Mouse (Mus musculus) kidney, embryonic 14.5 days (tissue): ENCODE measurements around the gene Pde4c. TPM values are rescaled to one million over a fixed set of nuclear protein-coding genes. Genes with fewer than 3 reads are reported as not detected.

Experiments used
- ATAC-seq: fragments of 200-750 bp; cut with Nextera tagmentation; 2 replicates; pipeline ENCODE4 v1.8.0; 2017; ENCODE audit warnings: moderate number of reproducible peaks, mild to moderate bottlenecking, moderate TSS enrichment, moderate library complexity; ENCODE audit not compliant: low FRiP score, low TSS enrichment
- H3K27ac ChIP-seq: fragments of 300-500 bp; sonication (generic); 2 replicates; pipeline ENCODE4 v1.5.1; 2014; ENCODE audit warnings: low read depth, mild to moderate bottlenecking, low read length, moderate library complexity, mixed read lengths
- H3K27me3 ChIP-seq: fragments of 300-500 bp; sonication (generic); 2 replicates; pipeline ENCODE4 v1.6.1; 2014; ENCODE audit warnings: mild to moderate bottlenecking, low read length; ENCODE audit not compliant: control insufficient read depth, insufficient read depth
- H3K36me3 ChIP-seq: fragments of 300-500 bp; sonication (generic); 2 replicates; pipeline ENCODE4 v1.6.1; 2014; ENCODE audit warnings: low read length, mixed read lengths; ENCODE audit not compliant: control insufficient read depth, insufficient read depth
- H3K4me1 ChIP-seq: fragments of 300-500 bp; sonication (generic); 2 replicates; pipeline ENCODE4 v1.6.1; 2014; ENCODE audit warnings: low read length, mixed read lengths; ENCODE audit not compliant: control insufficient read depth, insufficient read depth
- H3K4me2 ChIP-seq: fragments of 300-500 bp; sonication (generic); replicated peaks from 2 replicates; pipeline ENCODE4 v1.6.1; 2014; ENCODE audit warnings: low read depth, mild to moderate bottlenecking, low read length
- H3K4me3 ChIP-seq: fragments of 300-500 bp; sonication (generic); 2 replicates; pipeline ENCODE4 v1.5.1; 2014; ENCODE audit warnings: mild to moderate bottlenecking, low read length
- H3K9ac ChIP-seq: fragments of 300-500 bp; sonication (generic); 2 replicates; pipeline ENCODE4 v1.6.1; 2014; ENCODE audit warnings: low read depth, mild to moderate bottlenecking, low read length, moderate library complexity
- H3K9me3 ChIP-seq: fragments of 300-500 bp; sonication (generic); 2 replicates; pipeline ENCODE4 v1.6.1; 2016; ENCODE audit warnings: low read length; ENCODE audit not compliant: control insufficient read depth
- WGBS: fragments of 180-500 bp; shearing (Covaris S2); extraction: QIAGEN DNeasy Blood & Tissue Kit; methylation state at CpG from one replicate; pipeline ENCODE4 v1.1.7; 2014; 5-methylcytosine and 5-hydroxymethylcytosine counted together
- polyA plus RNA-seq: library from polyadenylated mRNA; unstranded; fragments of >200 nt; fragmentation: Nextera tagmentation; extraction: Ambion mirVana; gene quantifications from 2 replicates; pipeline ENCODE4 v1.2.1, GENCODE M21; 2014

Gene Pde4c
- polyA plus RNA-seq, 1 experiment from 2014 or later, result 4.0 TPM

GRCm38 (mm10) chr8:70758308-70758615, 34.7 kb downstream of the Pde4c start:
- WGBS, result 84% methylated on average over 7 of the region's 7 CpGs
- Histone ChIP-seq H3K4me2 (no peak overlapping the region), H3K4me3 (no peak overlapping the region), H3K27me3 (no peaks in the 10 kb centered on the region), H3K27ac (no peak overlapping the region), H3K9me3 (no peaks in the 10 kb centered on the region), H3K9ac (no peak overlapping the region), H3K4me1 (peaks cover 33% of the 10 kb centered on the region), H3K36me3 (peaks cover 14% of the 10 kb centered on the region; the same call in 1 of the 2 replicates)
- ATAC-seq, result no peak

GRCm38 (mm10) chr8:70758616-70759561, 35.4 kb downstream of the Pde4c start:
- H3K9me3 ChIP-seq, result no peaks in the 10 kb centered on the region
- no peak overlapping the region for H3K4me3 ChIP-seq
- no peak overlapping the region for H3K9ac ChIP-seq
- WGBS, result 64% methylated on average over 19 of the region's 19 CpGs
- H3K27me3 ChIP-seq, result no peaks in the 10 kb centered on the region
- no peak overlapping the region for H3K4me2 ChIP-seq
- H3K36me3 ChIP-seq, result peaks cover 18% of the 10 kb centered on the region; the same call in 1 of the 2 replicates
- no peak overlapping the region for H3K27ac ChIP-seq
- ATAC-seq, result no peak
- peaks cover 27% of the 10 kb centered on the region for H3K4me1 ChIP-seq

GRCm38 (mm10) chr8:70760350-70760749, 36.8 kb downstream of the Pde4c start:
- Histone ChIP-seq H3K27me3 (no peaks in the 10 kb centered on the region), H3K36me3 (peaks cover 24% of the 10 kb centered on the region; the same call in 1 of the 2 replicates), H3K9ac (peak overlapping the region; percentile 83), H3K9me3 (no peaks in the 10 kb centered on the region), H3K4me1 (peaks cover 24% of the 10 kb centered on the region), H3K27ac (peak overlapping the region; percentile 65; the same call in 1 of the 2 replicates), H3K4me3 (peak overlapping the region; percentile 75), H3K4me2 (peak overlapping the region; percentile 99)
- ATAC-seq, result peak; percentile 14; the same call in 1 of the 2 replicates
- WGBS, result under 1% methylated on average over 21 of the region's 22 CpGs

- Histone ChIP-seq H3K4me2 (peak within 1 kb of the TSS; percentile 99), H3K9me3 (no peaks in the 10 kb centered on the region), H3K4me3 (peak within 1 kb of the TSS; percentile 75), H3K36me3 (peaks cover 24% of the 10 kb centered on the region; the same call in 1 of the 2 replicates), H3K27ac (peak within 1 kb of the TSS; percentile 65; the same call in 1 of the 2 replicates), H3K27me3 (no peaks in the 10 kb centered on the region), H3K4me1 (peaks cover 22% of the 10 kb centered on the region), H3K9ac (peak within 1 kb of the TSS; percentile 83)
- peak; percentile 95 for ATAC-seq
- under 1% methylated on average over 55 of the region's 55 CpGs for WGBS
These were observed 37.4 kb downstream of the Pde4c start, which contains the start of gene Mpv17l2 for GRCm38 (mm10) chr8:70760775-70761406. Gene Mpv17l2 (minus strand): TSS chr8:70760946.

GRCm38 (mm10) chr8:70762118-70762517, 38.6 kb downstream of the Pde4c start:
- Histone ChIP-seq H3K27me3 (no peaks in the 10 kb centered on the region), H3K4me2 (no peak overlapping the region), H3K4me3 (no peak overlapping the region), H3K9ac (no peak overlapping the region), H3K27ac (no peak overlapping the region), H3K9me3 (no peaks in the 10 kb centered on the region), H3K36me3 (peaks cover 21% of the 10 kb centered on the region; the same call in 1 of the 2 replicates), H3K4me1 (peaks cover 31% of the 10 kb centered on the region)
- 65% methylated on average over 1 of the region's 1 CpGs for WGBS
- ATAC-seq, result no peak

- 6% methylated on average over 3 of the region's 3 CpGs for WGBS
- H3K27ac ChIP-seq, result no peak overlapping the region
- H3K27me3 ChIP-seq, result no peaks in the 10 kb centered on the region
- H3K4me1 ChIP-seq, result peaks cover 33% of the 10 kb centered on the region
- peaks cover 18% of the 10 kb centered on the region for H3K36me3 ChIP-seq
- no peak overlapping the region for H3K9ac ChIP-seq
- no peak for ATAC-seq
- no peaks in the 10 kb centered on the region for H3K9me3 ChIP-seq
- no peak overlapping the region for H3K4me2 ChIP-seq
- no peak overlapping the region for H3K4me3 ChIP-seq
These were observed 39.8 kb downstream of the Pde4c start for GRCm38 (mm10) chr8:70763354-70763753.

GRCm38 (mm10) chr8:70764026-70764425, 40.5 kb downstream of the Pde4c start:
- no peak overlapping the region for H3K27ac ChIP-seq
- no peaks in the 10 kb centered on the region for H3K27me3 ChIP-seq
- H3K36me3 ChIP-seq, result peaks cover 25% of the 10 kb centered on the region
- no peak for ATAC-seq
- 89% methylated on average over 8 of the region's 8 CpGs for WGBS
- H3K9ac ChIP-seq, result no peak overlapping the region
- H3K4me1 ChIP-seq, result peaks cover 28% of the 10 kb centered on the region
- no peak overlapping the region for H3K4me3 ChIP-seq
- no peaks in the 10 kb centered on the region for H3K9me3 ChIP-seq
- no peak overlapping the region for H3K4me2 ChIP-seq

- Histone ChIP-seq H3K27me3 (no peaks in the 10 kb centered on the region), H3K4me2 (no peak overlapping the region), H3K9ac (no peak overlapping the region), H3K4me3 (no peak overlapping the region), H3K36me3 (peaks cover 28% of the 10 kb centered on the region), H3K9me3 (no peaks in the 10 kb centered on the region), H3K4me1 (peaks cover 21% of the 10 kb centered on the region), H3K27ac (no peak overlapping the region; the same call in 1 of the 2 replicates)
- 92% methylated on average over 13 of the region's 13 CpGs for WGBS
- ATAC-seq, result no peak
These were observed 41.2 kb downstream of the Pde4c start for GRCm38 (mm10) chr8:70764676-70765075.
